Mouse (Mus musculus) forebrain, embryonic 15.5 days (tissue): ENCODE measurements at regions not wholly inside any gene's neighbourhood (a gene's known extent, or its start where the extent isn't known, plus 50 kb on each side); places are given as distances from the start of the nearest gene placed in this dataset.

ENCODE experiments used
- ATAC-seq: fragments of 200-750 bp; cut with Nextera tagmentation; replicated peaks from 2 replicates; pipeline ENCODE4 v1.8.0; 2017; ENCODE audit warnings: mild to moderate bottlenecking, moderate TSS enrichment, moderate library complexity
- H3K27ac ChIP-seq: fragments of 300-500 bp; sonication (generic); replicated peaks from 2 replicates; pipeline ENCODE4 v1.5.1; 2015; ENCODE audit warnings: mild to moderate bottlenecking, inconsistent platforms
- H3K27me3 ChIP-seq: fragments of 300-500 bp; sonication (generic); 2 replicates; pipeline ENCODE4 v1.6.1; 2015; ENCODE audit warnings: inconsistent platforms
- H3K36me3 ChIP-seq: fragments of 300-500 bp; sonication (generic); 2 replicates; pipeline ENCODE4 v1.6.1; 2015; ENCODE audit warnings: mild to moderate bottlenecking, inconsistent platforms
- H3K4me1 ChIP-seq: fragments of 300-500 bp; sonication (generic); 2 replicates; pipeline ENCODE4 v1.6.1; 2015; ENCODE audit warnings: inconsistent platforms
- H3K4me2 ChIP-seq: fragments of 300-500 bp; sonication (generic); replicated peaks from 2 replicates; pipeline ENCODE4 v1.6.1; 2015; ENCODE audit warnings: mild to moderate bottlenecking, inconsistent platforms
- H3K4me3 ChIP-seq: fragments of 300-500 bp; sonication (generic); 2 replicates; pipeline ENCODE4 v1.5.1; 2015; ENCODE audit warnings: mild to moderate bottlenecking, inconsistent platforms
- H3K9ac ChIP-seq: fragments of 300-500 bp; sonication (generic); replicated peaks from 2 replicates; pipeline ENCODE4 v1.6.1; 2015; ENCODE audit warnings: mild to moderate bottlenecking, inconsistent platforms
- H3K9me3 ChIP-seq: fragments of 300-500 bp; sonication (generic); 2 replicates; pipeline ENCODE4 v1.6.1; 2016; ENCODE audit warnings: inconsistent platforms
- WGBS: fragments of 180-500 bp; shearing (Covaris S2); methylation state at CpG from one replicate; pipeline ENCODE4 v1.1.7; 2015; ENCODE audit warnings: mixed read lengths; 5-methylcytosine and 5-hydroxymethylcytosine counted together

GRCm38 (mm10) chr3:140566996-140567517, 645.1 kb downstream of the Pdha2 start:
- Histone ChIP-seq H3K27me3 (no peaks in the 10 kb centered on the region), H3K9me3 (no peaks in the 10 kb centered on the region), H3K36me3 (no peaks in the 10 kb centered on the region), H3K9ac (no peak overlapping the region), H3K27ac (no peak overlapping the region), H3K4me2 (no peak overlapping the region), H3K4me1 (no peaks in the 10 kb centered on the region), H3K4me3 (no peak overlapping the region)
- ATAC-seq = peak; percentile 35; the same call in 1 of the 2 replicates
- 30% methylated on average over 4 of the region's 4 CpGs for WGBS

GRCm38 (mm10) chr3:140554736-140555135, 657.4 kb downstream of the Pdha2 start:
- H3K36me3 ChIP-seq = no peaks in the 10 kb centered on the region
- H3K4me1 ChIP-seq = no peaks in the 10 kb centered on the region
- no peak overlapping the region for H3K27ac ChIP-seq
- no peaks in the 10 kb centered on the region for H3K9me3 ChIP-seq
- ATAC-seq = no peak
- 62% methylated on average over 3 of the region's 3 CpGs for WGBS
- no peak overlapping the region for H3K4me3 ChIP-seq
- no peak overlapping the region for H3K9ac ChIP-seq
- H3K27me3 ChIP-seq = no peaks in the 10 kb centered on the region
- H3K4me2 ChIP-seq = no peak overlapping the region

GRCm38 (mm10) chr3:140548483-140548882, 663.7 kb downstream of the Pdha2 start:
- no peaks in the 10 kb centered on the region for H3K4me1 ChIP-seq
- no peak overlapping the region for H3K4me2 ChIP-seq
- H3K27me3 ChIP-seq = no peaks in the 10 kb centered on the region
- H3K36me3 ChIP-seq = no peaks in the 10 kb centered on the region
- H3K9me3 ChIP-seq = no peaks in the 10 kb centered on the region
- H3K4me3 ChIP-seq = no peak overlapping the region
- WGBS = 76% methylated on average over 3 of the region's 3 CpGs
- no peak overlapping the region for H3K27ac ChIP-seq
- H3K9ac ChIP-seq = no peak overlapping the region
- ATAC-seq = no peak

DNA sequence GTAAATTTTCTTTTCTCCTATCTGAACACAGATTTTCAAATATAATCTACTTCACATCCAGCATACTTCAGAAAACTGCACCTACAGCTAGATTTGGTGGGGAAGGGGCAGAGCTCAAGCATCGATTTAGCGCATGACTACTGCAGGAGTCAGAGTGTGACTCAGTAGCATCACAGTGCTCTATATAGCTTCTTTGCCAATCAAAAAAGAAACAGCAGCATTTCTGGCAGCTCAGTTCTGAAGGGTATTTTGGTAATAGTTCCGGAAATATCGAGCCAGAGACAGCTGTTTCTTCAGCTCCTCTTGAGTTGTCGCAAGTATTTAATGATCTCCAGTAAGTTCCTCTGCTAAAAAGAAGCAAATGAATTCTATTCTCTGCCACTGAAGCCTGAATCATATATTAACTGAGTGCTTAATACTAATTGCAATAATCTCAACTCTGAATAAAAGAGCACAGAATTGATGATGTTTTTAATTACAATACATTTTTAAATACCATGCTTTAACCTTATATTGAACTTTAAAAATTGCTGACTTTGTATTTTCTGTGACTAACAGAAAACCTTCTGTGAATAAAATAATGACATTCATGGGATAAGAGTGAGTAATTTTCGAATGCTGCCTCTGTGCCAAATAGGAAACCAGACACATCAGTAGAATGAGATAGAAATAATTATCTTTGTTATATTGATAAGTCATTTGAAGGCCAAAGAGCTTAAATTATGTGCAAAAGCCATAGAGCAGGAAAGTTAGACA, 680.2 kb downstream of the Pdha2 start:
- Histone ChIP-seq H3K9me3 (no peaks in the 10 kb centered on the region), H3K4me3 (no peak overlapping the region), H3K4me1 (0 out of 2 replicates have a peak, but pooled peaks cover 2% of the 10 kb centered on the region), H3K9ac (no peak overlapping the region), H3K36me3 (no peaks in the 10 kb centered on the region), H3K27ac (0 out of 2 replicates have a peak overlapping the region, but pooled peaks have one; percentile 23), H3K4me2 (no peak overlapping the region), H3K27me3 (no peaks in the 10 kb centered on the region)
- ATAC-seq = no peak; the same call in 1 of the 2 replicates
- 67% methylated on average over 6 of the region's 6 CpGs for WGBS

DNA sequence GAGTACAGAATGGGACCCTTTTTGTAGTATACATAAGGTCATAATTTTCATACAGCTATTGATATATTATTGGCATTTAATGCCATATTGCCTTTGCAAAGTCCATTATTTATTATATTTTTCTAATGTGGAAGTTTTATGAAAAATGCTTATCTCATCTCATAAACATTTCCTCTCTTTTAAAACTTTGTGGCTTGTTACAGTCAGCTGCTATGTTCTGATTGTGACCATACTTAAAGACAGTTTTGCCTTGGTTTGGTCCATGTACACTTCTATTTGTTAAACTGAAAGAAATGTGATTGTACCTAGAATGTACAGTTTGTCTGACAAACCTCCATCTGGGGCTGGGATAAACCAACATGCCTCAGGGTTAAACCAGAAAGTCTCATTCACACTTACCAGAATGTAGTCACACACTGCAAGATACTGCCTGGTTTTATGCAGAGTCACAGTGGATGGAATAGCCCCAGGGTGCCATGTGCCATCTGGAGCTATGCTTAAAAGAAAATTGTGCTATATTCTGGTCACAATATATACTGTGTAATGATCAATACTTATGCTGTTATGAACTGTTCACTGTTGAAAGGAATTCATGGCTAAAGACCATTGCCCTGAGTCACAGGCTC, 690.4 kb downstream of the Pdha2 start:
- no peak for ATAC-seq
- no peak overlapping the region for H3K4me3 ChIP-seq
- no peaks in the 10 kb centered on the region for H3K9me3 ChIP-seq
- H3K27ac ChIP-seq = no peak overlapping the region
- no peaks in the 10 kb centered on the region for H3K27me3 ChIP-seq
- H3K4me1 ChIP-seq = no peaks in the 10 kb centered on the region
- no peaks in the 10 kb centered on the region for H3K36me3 ChIP-seq
- H3K4me2 ChIP-seq = no peak overlapping the region
- H3K9ac ChIP-seq = no peak overlapping the region

DNA sequence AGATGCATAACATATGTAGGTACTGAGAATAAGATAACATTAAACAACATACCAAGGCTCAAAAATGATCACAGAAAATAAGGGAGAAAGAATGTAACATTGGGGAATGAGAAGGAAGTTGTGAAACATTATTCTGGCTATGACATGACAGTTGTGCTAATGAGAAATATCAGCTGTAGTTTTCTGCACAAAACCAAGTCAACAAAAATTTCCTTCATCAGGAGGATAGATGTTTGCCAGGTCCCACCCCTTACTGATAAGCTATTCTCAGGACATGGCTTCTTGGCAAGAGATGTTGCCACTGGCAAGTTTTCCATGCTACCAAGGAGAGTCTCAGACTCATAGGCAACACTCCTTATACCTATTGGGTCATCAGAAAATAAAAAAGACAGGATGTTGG, 701.3 kb downstream of the Pdha2 start:
- no peak for ATAC-seq
- Histone ChIP-seq H3K9me3 (no peaks in the 10 kb centered on the region), H3K4me2 (no peak overlapping the region), H3K4me1 (no peaks in the 10 kb centered on the region), H3K4me3 (no peak overlapping the region), H3K27ac (no peak overlapping the region), H3K9ac (no peak overlapping the region), H3K27me3 (no peaks in the 10 kb centered on the region), H3K36me3 (no peaks in the 10 kb centered on the region)

GRCm38 (mm10) chr3:140510094-140510493, 702.1 kb downstream of the Pdha2 start:
- WGBS = 77% methylated on average over 2 of the region's 2 CpGs
- no peaks in the 10 kb centered on the region for H3K4me1 ChIP-seq
- H3K27ac ChIP-seq = no peak overlapping the region
- no peak for ATAC-seq
- no peak overlapping the region for H3K9ac ChIP-seq
- H3K4me3 ChIP-seq = no peak overlapping the region
- H3K4me2 ChIP-seq = no peak overlapping the region
- H3K27me3 ChIP-seq = no peaks in the 10 kb centered on the region
- no peaks in the 10 kb centered on the region for H3K36me3 ChIP-seq
- no peaks in the 10 kb centered on the region for H3K9me3 ChIP-seq

- no peak overlapping the region for H3K27ac ChIP-seq
- no peaks in the 10 kb centered on the region for H3K27me3 ChIP-seq
- H3K4me3 ChIP-seq = no peak overlapping the region
- ATAC-seq = no peak
- no peaks in the 10 kb centered on the region for H3K9me3 ChIP-seq
- WGBS = 69% methylated on average over 1 of the region's 1 CpGs
- no peaks in the 10 kb centered on the region for H3K36me3 ChIP-seq
- no peak overlapping the region for H3K4me2 ChIP-seq
- H3K9ac ChIP-seq = no peak overlapping the region
- H3K4me1 ChIP-seq = no peaks in the 10 kb centered on the region
These were observed 718.0 kb downstream of the Pdha2 start for GRCm38 (mm10) chr3:140494134-140494533.

DNA sequence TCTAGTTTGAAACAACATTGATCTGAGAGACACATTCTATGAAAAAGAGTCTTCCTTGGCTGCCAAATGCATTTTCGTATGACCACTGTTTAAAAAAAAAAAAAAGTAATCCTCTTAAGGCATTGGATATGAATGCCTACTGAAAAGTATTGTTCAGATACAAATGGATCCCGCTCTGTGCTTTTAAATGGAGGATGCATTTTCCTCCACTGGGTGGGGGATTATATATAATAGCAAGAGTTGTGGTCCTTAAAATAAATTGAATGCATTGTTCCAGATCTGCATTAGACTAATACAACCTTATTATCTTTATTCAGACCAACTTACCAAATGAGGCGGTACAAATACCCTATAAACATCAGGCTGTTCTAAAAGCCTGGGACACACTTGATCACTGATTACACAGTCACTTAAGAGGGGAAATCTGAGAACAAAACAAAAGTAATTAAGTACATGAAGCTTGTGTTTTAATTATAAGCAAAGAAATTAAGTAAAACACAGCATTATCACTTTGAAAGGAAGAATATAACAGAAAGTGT, 734.4 kb downstream of the Pdha2 start:
- 7% methylated on average over 3 of the region's 3 CpGs for WGBS
- Histone ChIP-seq H3K27me3 (peaks cover 11% of the 10 kb centered on the region), H3K36me3 (no peaks in the 10 kb centered on the region), H3K9me3 (no peaks in the 10 kb centered on the region), H3K27ac (no peak overlapping the region), H3K9ac (no peak overlapping the region), H3K4me3 (no peak overlapping the region), H3K4me2 (no peak overlapping the region), H3K4me1 (no peaks in the 10 kb centered on the region)
- ATAC-seq = no peak

DNA sequence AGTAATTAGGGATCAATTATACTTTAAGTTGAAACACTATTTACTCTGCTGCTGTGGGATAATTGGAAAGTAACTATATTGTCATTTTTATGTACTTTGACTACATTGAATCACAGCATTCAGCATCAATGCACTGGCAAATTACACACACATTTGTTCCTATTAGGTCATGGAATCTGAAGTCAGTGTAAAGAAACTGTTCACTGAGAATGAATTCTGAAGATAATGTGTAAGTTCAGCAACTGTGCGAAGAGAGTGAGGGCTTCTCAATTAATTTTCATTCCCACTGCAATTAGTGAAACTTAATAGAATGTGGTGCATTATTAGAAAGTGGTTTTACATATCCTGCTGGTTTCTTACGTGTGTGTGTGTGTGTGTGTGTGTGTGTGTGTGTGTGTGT, 735.6 kb downstream of the Pdha2 start:
- Histone ChIP-seq H3K9me3 (no peaks in the 10 kb centered on the region), H3K4me1 (no peaks in the 10 kb centered on the region), H3K27ac (no peak overlapping the region), H3K4me2 (no peak overlapping the region), H3K27me3 (peaks cover 11% of the 10 kb centered on the region), H3K4me3 (no peak overlapping the region), H3K9ac (no peak overlapping the region), H3K36me3 (no peaks in the 10 kb centered on the region)
- ATAC-seq = no peak; the same call in 1 of the 2 replicates
- 5% methylated on average over 2 of the region's 2 CpGs for WGBS

GRCm38 (mm10) chr3:140452513-140452912, 759.6 kb downstream of the Pdha2 start:
- Histone ChIP-seq H3K36me3 (no peaks in the 10 kb centered on the region), H3K27ac (no peak overlapping the region), H3K9me3 (no peaks in the 10 kb centered on the region), H3K4me1 (no peaks in the 10 kb centered on the region), H3K4me2 (no peak overlapping the region), H3K9ac (no peak overlapping the region), H3K27me3 (no peaks in the 10 kb centered on the region), H3K4me3 (no peak overlapping the region)
- no peak for ATAC-seq
- 69% methylated on average over 8 of the region's 8 CpGs for WGBS

- 98% methylated on average over 1 of the region's 1 CpGs for WGBS
- H3K4me3 ChIP-seq = no peak overlapping the region
- no peak overlapping the region for H3K4me2 ChIP-seq
- no peaks in the 10 kb centered on the region for H3K36me3 ChIP-seq
- no peaks in the 10 kb centered on the region for H3K4me1 ChIP-seq
- no peaks in the 10 kb centered on the region for H3K27me3 ChIP-seq
- no peaks in the 10 kb centered on the region for H3K9me3 ChIP-seq
- no peak overlapping the region for H3K27ac ChIP-seq
- ATAC-seq = no peak
- H3K9ac ChIP-seq = no peak overlapping the region
These were observed 761.0 kb downstream of the Pdha2 start for GRCm38 (mm10) chr3:140451148-140451547.
